ENCODE assay signal across 30 mouse cellular contexts in genomic region chr14:87680788-87681187, GRCm38 (mm10).
DNase-seq lines count a peak whose midpoint lies in the region; ATAC-seq and TF ChIP-seq lines count a peak whose summit lies in the region.
"Had no signal": no experiment of that assay in that cellular context is flagged by ENCODE, and none has a peak within 500 bp of the region (broad histone marks: within the 10 kb centered on the region; RNA-seq: fewer than 3 reads in every experiment).

No protein-coding gene starts in this region.

- TF ChIP-seq POLR2A in brain, embryonic 14.5 days (IDR thresholded peaks at IDR 0.05; ENCODE audit: borderline replicate concordance, extremely low read depth, insufficient read depth, insufficient read length, poor library complexity, severe bottlenecking): no peak

- no peak overlapping the region for H3K27ac ChIP-seq in forebrain, embryonic 14.5 days (ENCODE audit: low read depth, low read length)
- no peak overlapping the region for H3K27ac ChIP-seq in forebrain, embryonic 12.5 days
- H3K27ac ChIP-seq in forebrain, postnatal 0 days (ENCODE audit: low read depth, low read length): no peak overlapping the region
- no peak overlapping the region for H3K27ac ChIP-seq in forebrain, embryonic 13.5 days
- H3K27ac ChIP-seq: embryonic facial prominence, embryonic 15.5 days; heart, embryonic 15.5 days; hindbrain, embryonic 10.5 days; hindbrain, embryonic 13.5 days; intestine, embryonic 15.5 days had no signal

- H3K4me2 ChIP-seq in forebrain, embryonic 14.5 days (ENCODE audit: low read length): no peak overlapping the region
- H3K4me2 ChIP-seq in forebrain, embryonic 12.5 days: no peak overlapping the region
- H3K4me2 ChIP-seq in forebrain, postnatal 0 days (ENCODE audit: low read depth): no peak overlapping the region
- H3K4me2 ChIP-seq in forebrain, embryonic 13.5 days: no peak overlapping the region
- H3K4me2 ChIP-seq: embryonic facial prominence, embryonic 15.5 days; heart, embryonic 12.5 days; heart, embryonic 15.5 days; hindbrain, embryonic 13.5 days; intestine, embryonic 15.5 days had no signal

- no peaks in the 10 kb centered on the region for H3K27me3 ChIP-seq in forebrain, embryonic 14.5 days (replicated peaks; ENCODE audit: control insufficient read depth, insufficient read depth, low read length)
- no peaks in the 10 kb centered on the region for H3K27me3 ChIP-seq in forebrain, embryonic 12.5 days
- H3K27me3 ChIP-seq in forebrain, postnatal 0 days (ENCODE audit: insufficient read depth, low read length): no peaks in the 10 kb centered on the region
- H3K27me3 ChIP-seq in forebrain, embryonic 13.5 days: no peaks in the 10 kb centered on the region
- H3K27me3 ChIP-seq: CH12.LX; embryonic facial prominence, embryonic 15.5 days; heart, embryonic 12.5 days; heart, embryonic 15.5 days; hindbrain, embryonic 13.5 days; intestine, embryonic 15.5 days; Patski had no signal

- DNase-seq in forebrain, embryonic 14.5 days (ENCODE audit: low spot score): peak; percentile 22
- DNase-seq in forebrain, postnatal 0 days: peak; percentile 58
- DNase-seq in layer of hippocampus, adult 18-20 months (ENCODE audit: low spot score in 2 of 2): peak; percentile 12 to 36
- DNase-seq in layer of hippocampus, postnatal 10 days (ENCODE audit: low spot score in 2 of 2): no peak
- DNase-seq in brain, embryonic 14.5 days (ENCODE audit: low read depth): peak; percentile 53
- DNase-seq: adrenal gland, postnatal 10 days; adrenal gland, postnatal 36 days; B cell, adult 2 months; cerebellum, adult 11-12 months; cerebellum, adult 8-10 months; cerebellum, postnatal 10 days; cerebellum, postnatal 36 days; embryo, embryonic 11 days; gastrocnemius, postnatal 25 days; heart, adult 18-20 months; heart, postnatal 10 days; heart, postnatal 36 days; kidney, adult 11 months had no signal

- no peak overlapping the region for H3K9ac ChIP-seq in forebrain, embryonic 14.5 days (ENCODE audit: low read length)
- H3K9ac ChIP-seq in forebrain, embryonic 12.5 days: no peak overlapping the region
- no peak overlapping the region for H3K9ac ChIP-seq in forebrain, postnatal 0 days
- H3K9ac ChIP-seq in forebrain, embryonic 13.5 days: no peak overlapping the region
- H3K9ac ChIP-seq: embryonic facial prominence, embryonic 15.5 days; heart, embryonic 12.5 days; heart, embryonic 15.5 days; hindbrain, embryonic 13.5 days; intestine, embryonic 15.5 days had no signal

- no peaks in the 10 kb centered on the region for H3K9me3 ChIP-seq in forebrain, embryonic 14.5 days (replicated peaks; ENCODE audit: control insufficient read depth, low read length)
- H3K9me3 ChIP-seq in forebrain, embryonic 12.5 days: no peaks in the 10 kb centered on the region
- no peaks in the 10 kb centered on the region for H3K9me3 ChIP-seq in forebrain, postnatal 0 days (ENCODE audit: low read length)
- H3K9me3 ChIP-seq in forebrain, embryonic 13.5 days (replicated peaks): no peaks in the 10 kb centered on the region
- H3K9me3 ChIP-seq: embryonic facial prominence, embryonic 15.5 days; heart, embryonic 12.5 days; heart, embryonic 15.5 days; hindbrain, embryonic 10.5 days; hindbrain, embryonic 13.5 days; intestine, embryonic 15.5 days had no signal

- 70% methylated on average over 3 of the region's 3 CpGs for WGBS in forebrain, embryonic 14.5 days
- 86% methylated on average over 3 of the region's 3 CpGs for WGBS in forebrain, embryonic 12.5 days
- WGBS in forebrain, postnatal 0 days: 52% methylated on average over 3 of the region's 3 CpGs
- WGBS in forebrain, embryonic 13.5 days: 85% methylated on average over 3 of the region's 3 CpGs

- H3K4me1 ChIP-seq in forebrain, embryonic 14.5 days (ENCODE audit: control insufficient read depth, insufficient read depth, low read length): no peaks in the 10 kb centered on the region
- no peaks in the 10 kb centered on the region for H3K4me1 ChIP-seq in forebrain, embryonic 12.5 days
- no peaks in the 10 kb centered on the region for H3K4me1 ChIP-seq in forebrain, postnatal 0 days (ENCODE audit: insufficient read depth)
- no peaks in the 10 kb centered on the region for H3K4me1 ChIP-seq in forebrain, embryonic 13.5 days
- H3K4me1 ChIP-seq: embryonic facial prominence, embryonic 15.5 days; heart, embryonic 12.5 days; heart, embryonic 15.5 days; hindbrain, embryonic 10.5 days; hindbrain, embryonic 13.5 days; intestine, embryonic 15.5 days had no signal

- no peaks in the 10 kb centered on the region for H3K36me3 ChIP-seq in forebrain, embryonic 14.5 days (ENCODE audit: control insufficient read depth, insufficient read depth, low read length)
- H3K36me3 ChIP-seq in forebrain, embryonic 12.5 days (replicated peaks): no peaks in the 10 kb centered on the region
- H3K36me3 ChIP-seq in forebrain, postnatal 0 days (ENCODE audit: insufficient read depth): no peaks in the 10 kb centered on the region
- no peaks in the 10 kb centered on the region for H3K36me3 ChIP-seq in forebrain, embryonic 13.5 days (ENCODE audit: poor library complexity, severe bottlenecking)
- H3K36me3 ChIP-seq: embryonic facial prominence, embryonic 15.5 days; G1E; heart, embryonic 12.5 days; heart, embryonic 15.5 days; hindbrain, embryonic 10.5 days; hindbrain, embryonic 13.5 days; intestine, embryonic 15.5 days had no signal

- ATAC-seq in forebrain, embryonic 14.5 days: no peak
- ATAC-seq in forebrain, embryonic 12.5 days (ENCODE audit: low FRiP score): no peak
- ATAC-seq in forebrain, postnatal 0 days: 0 out of 2 replicates have a peak, but pooled peaks have one; percentile 29
- ATAC-seq in forebrain, embryonic 13.5 days: no peak; the same call in 1 of the 2 replicates
- ATAC-seq: hindbrain, embryonic 16.5 days; intestine, embryonic 15.5 days; Patski had no signal

- no peak for TF ChIP-seq CTCF in forebrain, postnatal 0 days (IDR thresholded peaks at IDR 0.05; ENCODE audit: low read depth)
- no peak for TF ChIP-seq CTCF in brain, embryonic 14.5 days (IDR thresholded peaks at IDR 0.05; ENCODE audit: borderline replicate concordance, extremely low read depth, insufficient read depth, insufficient read length)

- H3K4me3 ChIP-seq in forebrain, embryonic 14.5 days (ENCODE audit: low read depth, low read length): no peak overlapping the region
- H3K4me3 ChIP-seq in forebrain, embryonic 12.5 days (replicated peaks): no peak overlapping the region
- H3K4me3 ChIP-seq in forebrain, postnatal 0 days (ENCODE audit: low read depth, low read length): no peak overlapping the region
- no peak overlapping the region for H3K4me3 ChIP-seq in forebrain, embryonic 13.5 days
- H3K4me3 ChIP-seq: embryonic facial prominence, embryonic 15.5 days; heart, embryonic 12.5 days; heart, embryonic 15.5 days; hindbrain, embryonic 10.5 days; hindbrain, embryonic 13.5 days; intestine, embryonic 15.5 days had no signal

Comparison
In these comparisons a context has a peak if more than half of its experiments do, and no peak if none do; other contexts are left out.
1. DNase-seq: peak in forebrain, embryonic 14.5 days (single experiment), forebrain, postnatal 0 days (single experiment), layer of hippocampus, adult 18-20 months (2 of 2) and brain, embryonic 14.5 days (single experiment); none in layer of hippocampus, postnatal 10 days (0 of 2).